ENCODE assay signal across 8 mouse cellular contexts in the genomic region with DNA sequence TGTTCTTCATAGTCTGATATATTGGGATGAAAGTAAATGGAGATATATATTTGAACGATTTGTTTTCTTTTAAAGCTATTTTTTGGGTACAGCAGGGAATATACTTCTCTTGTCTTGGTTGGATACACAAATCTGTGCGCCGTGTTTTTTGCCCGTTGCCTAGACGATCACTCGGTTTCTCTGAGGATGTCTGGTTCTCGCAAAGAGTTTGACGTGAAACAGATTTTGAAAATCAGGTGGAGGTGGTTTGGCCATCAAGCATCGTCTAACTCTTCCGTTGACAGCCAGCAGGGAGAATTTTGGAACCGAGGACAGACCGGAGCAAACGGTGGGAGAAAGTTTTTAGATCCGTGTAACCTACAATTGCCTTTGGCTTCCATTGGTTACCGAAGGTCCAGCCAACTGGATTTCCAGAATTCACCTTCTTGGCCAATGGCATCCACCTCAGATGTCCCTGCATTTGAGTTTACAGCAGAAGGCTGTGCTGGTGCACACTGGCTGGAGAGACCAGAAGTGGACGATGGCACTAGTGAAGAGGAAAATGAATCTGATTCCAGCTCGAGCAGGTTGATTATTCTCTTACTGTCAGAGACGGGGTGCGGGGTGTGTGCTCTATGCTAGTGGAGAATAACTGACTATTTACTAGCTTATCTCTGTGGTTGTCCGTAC. TPM values are rescaled to one million over a fixed set of nuclear protein-coding genes. Genes with fewer than 3 reads are reported as not detected.
A peak's percentile ranks its signal among the peaks of the same experiment; 100 is the strongest.
DNase-seq lines count a peak whose midpoint lies in the region; ATAC-seq and TF ChIP-seq lines count a peak whose summit lies in the region.

No protein-coding gene starts in this region.

- TF ChIP-seq CTCF in liver, adult 2 months (IDR thresholded peaks at IDR 0.05; ENCODE audit: low read depth, low read length), result no peak
- TF ChIP-seq CTCF in hindbrain, postnatal 0 days (IDR thresholded peaks at IDR 0.05; ENCODE audit: low read depth), result no peak
- TF ChIP-seq CTCF in stomach, postnatal 0 days (IDR thresholded peaks at IDR 0.05; ENCODE audit: low read depth), result no peak

- DNase-seq in liver, adult 2 months (ENCODE audit: extremely low read depth, low read depth, low spot score), result peak; percentile 48
- no peak for DNase-seq in liver
- DNase-seq in embryonic facial prominence, embryonic 11.5 days (ENCODE audit: low spot score), result peak; percentile 62
- peak; percentile 69 for DNase-seq in hindbrain, postnatal 0 days (ENCODE audit: low spot score)
- DNase-seq in stomach, postnatal 0 days (ENCODE audit: low spot score), result no peak
- DNase-seq in adrenal gland, postnatal 4 days (ENCODE audit: low spot score in 2 of 2), result no peak

- WGBS in liver, adult 2 months, result 45% methylated on average over 20 of the region's 20 CpGs
- 13% methylated on average over 20 of the region's 20 CpGs for WGBS in embryonic facial prominence, embryonic 11.5 days
- 3% methylated on average over 20 of the region's 20 CpGs for WGBS in hindbrain, postnatal 0 days
- 34% methylated on average over 20 of the region's 20 CpGs for WGBS in stomach, postnatal 0 days

- H3K36me3 ChIP-seq in liver, adult 2 months (ENCODE audit: control insufficient read depth, insufficient read depth, low read length), result no peaks in the 10 kb centered on the region
- no peaks in the 10 kb centered on the region for H3K36me3 ChIP-seq in embryonic facial prominence, embryonic 11.5 days (replicated peaks; ENCODE audit: control insufficient read depth, insufficient read depth, low read depth, low read length)
- H3K36me3 ChIP-seq in hindbrain, postnatal 0 days (ENCODE audit: insufficient read depth, low read length), result no peaks in the 10 kb centered on the region
- H3K36me3 ChIP-seq in stomach, postnatal 0 days (ENCODE audit: control insufficient read depth, insufficient read depth, low read length), result no peaks in the 10 kb centered on the region

- no peak for TF ChIP-seq EP300 in stomach, postnatal 0 days (optimal IDR thresholded peaks at IDR 0.05)

- peaks cover 3% of the 10 kb centered on the region; the same call in 1 of the 2 replicates for H3K79me2 ChIP-seq in liver, adult 2 months (ENCODE audit: control insufficient read depth, insufficient read depth, low read length)

- no peak overlapping the region for H3K27ac ChIP-seq in liver, adult 2 months (replicated peaks; ENCODE audit: insufficient read depth, low read depth, low read length)
- H3K27ac ChIP-seq in embryonic facial prominence, embryonic 11.5 days (replicated peaks; ENCODE audit: low read depth, low read length), result no peak overlapping the region
- peak overlapping the region; percentile 82 for H3K27ac ChIP-seq in hindbrain, postnatal 0 days
- no peak overlapping the region for H3K27ac ChIP-seq in stomach, postnatal 0 days (replicated peaks)

- TF ChIP-seq POLR2A in liver, adult 2 months (IDR thresholded peaks at IDR 0.05; ENCODE audit: extremely low read depth, insufficient read depth, low read length), result no peak

- H3K27me3 ChIP-seq in liver, adult 2 months (ENCODE audit: control insufficient read depth, insufficient read depth, low read length), result no peaks in the 10 kb centered on the region
- no peaks in the 10 kb centered on the region for H3K27me3 ChIP-seq in embryonic facial prominence, embryonic 11.5 days (ENCODE audit: control insufficient read depth, insufficient read depth, low read length)
- H3K27me3 ChIP-seq in hindbrain, postnatal 0 days (ENCODE audit: insufficient read depth, low read length), result no peaks in the 10 kb centered on the region
- no peaks in the 10 kb centered on the region for H3K27me3 ChIP-seq in stomach, postnatal 0 days (ENCODE audit: control insufficient read depth, insufficient read depth, low read length)

- H3K9me3 ChIP-seq in embryonic facial prominence, embryonic 11.5 days (replicated peaks; ENCODE audit: control insufficient read depth, low read length), result no peaks in the 10 kb centered on the region
- no peaks in the 10 kb centered on the region for H3K9me3 ChIP-seq in hindbrain, postnatal 0 days (ENCODE audit: low read length)
- H3K9me3 ChIP-seq in stomach, postnatal 0 days (ENCODE audit: control insufficient read depth, low read length), result no peaks in the 10 kb centered on the region

- H3K4me1 ChIP-seq in liver, adult 2 months (ENCODE audit: control insufficient read depth, insufficient read depth, low read length), result no peaks in the 10 kb centered on the region
- no peaks in the 10 kb centered on the region for H3K4me1 ChIP-seq in embryonic facial prominence, embryonic 11.5 days (ENCODE audit: control insufficient read depth, insufficient read depth, low read length)
- 0 out of 2 replicates have a peak, but pooled peaks cover 3% of the 10 kb centered on the region for H3K4me1 ChIP-seq in hindbrain, postnatal 0 days (ENCODE audit: insufficient read depth, low read length)
- no peaks in the 10 kb centered on the region for H3K4me1 ChIP-seq in stomach, postnatal 0 days (replicated peaks; ENCODE audit: control insufficient read depth, insufficient read depth)

- H3K9ac ChIP-seq in liver, adult 2 months (ENCODE audit: low read depth, low read length), result no peak overlapping the region
- peak overlapping the region; percentile 53 for H3K9ac ChIP-seq in embryonic facial prominence, embryonic 11.5 days (replicated peaks; ENCODE audit: low read length)
- H3K9ac ChIP-seq in hindbrain, postnatal 0 days (replicated peaks; ENCODE audit: low read length), result peak overlapping the region; percentile 63
- H3K9ac ChIP-seq in stomach, postnatal 0 days (ENCODE audit: low read length), result no peak overlapping the region; the same call in 1 of the 2 replicates

- no peak overlapping the region; the same call in 1 of the 2 replicates for H3K4me3 ChIP-seq in liver, adult 2 months (ENCODE audit: insufficient read depth, low read depth, low read length)
- H3K4me3 ChIP-seq in embryonic facial prominence, embryonic 11.5 days (ENCODE audit: low read depth, low read length), result peak overlapping the region; percentile 36
- peak overlapping the region; percentile 53 for H3K4me3 ChIP-seq in hindbrain, postnatal 0 days (ENCODE audit: low read length)
- peak overlapping the region; percentile 30 for H3K4me3 ChIP-seq in stomach, postnatal 0 days (ENCODE audit: low read depth, low read length)

- H3K4me2 ChIP-seq in embryonic facial prominence, embryonic 11.5 days (ENCODE audit: low read depth, low read length), result peak overlapping the region; percentile 38
- H3K4me2 ChIP-seq in hindbrain, postnatal 0 days (ENCODE audit: low read depth, low read length), result peak overlapping the region; percentile 62
- H3K4me2 ChIP-seq in stomach, postnatal 0 days (replicated peaks; ENCODE audit: low read depth), result peak overlapping the region; percentile 44

- ATAC-seq in embryonic facial prominence, embryonic 11.5 days (replicated peaks; ENCODE audit: insufficient number of reproducible peaks, low FRiP score, low TSS enrichment, low read depth), result peak; percentile 29; the same call in 1 of the 2 replicates
- peak; percentile 66 for ATAC-seq in hindbrain, postnatal 0 days
- ATAC-seq in megakaryocyte progenitor cell, adult 5-6 weeks (replicated peaks; ENCODE audit: poor library complexity), result peak; percentile 56; the same call in 1 of the 2 replicates
- ATAC-seq in stomach, postnatal 0 days (ENCODE audit: low FRiP score, low TSS enrichment), result no peak
- ATAC-seq in inflammation-experienced regulatory T-cells, adult 6 months, result no peak

RNA-seq across cellular contexts. Expression of gene Klhl5, which starts 24.0 kb away (rescaled TPM):
- 18.5 and 23.8 TPM in 2 replicates for total RNA-seq in liver, adult 2 months (2014; rRNA removed)
- polyA plus RNA-seq in liver, adult 2 months (2012; rRNA removed), result 13.8 and 15.3 TPM in 2 replicates
- 13.5 and 14.9 TPM in 2 replicates for polyA plus RNA-seq in embryonic facial prominence, embryonic 11.5 days (2014; fragmentation: Nextera tagmentation; extraction: Ambion mirVana)
- 47.8 and 49.1 TPM in 2 replicates for total RNA-seq in hindbrain, postnatal 0 days (2014; rRNA removed)
- 49.8 and 53.3 TPM in 2 replicates for polyA plus RNA-seq in hindbrain, postnatal 0 days (2015; fragmentation: Nextera tagmentation; extraction: Ambion mirVana)
- 84.6 and 87.6 TPM in 2 replicates for total RNA-seq in megakaryocyte progenitor cell, adult 5-6 weeks (2015)
- total RNA-seq in megakaryocyte progenitor cell, adult 5-6 weeks (2017), result 49.1 and 58.1 TPM in 2 replicates
- 13.8 and 14.9 TPM in 2 replicates for polyA plus RNA-seq in stomach, postnatal 0 days (2015; fragmentation: Nextera tagmentation; extraction: Ambion mirVana)
- 1 to 10 TPM; 4.0 to 9.7 (median 9.1) TPM for polyA plus RNA-seq in inflammation-experienced regulatory T-cells, adult 6 months (2017; shearing (Covaris generic))
- 10 to 100 TPM; 69.4 to 73.1 TPM for total RNA-seq in adrenal gland, postnatal 4 days (2021)

RNA-seq across cellular contexts. Expression of gene Tmem156, which starts 39.4 kb away (rescaled TPM):
- 0.40 and 0.65 TPM in 2 replicates for total RNA-seq in liver, adult 2 months (2014; rRNA removed)
- polyA plus RNA-seq in liver, adult 2 months (2012; rRNA removed), result not detected in 2 replicates
- polyA plus RNA-seq in embryonic facial prominence, embryonic 11.5 days (2014; fragmentation: Nextera tagmentation; extraction: Ambion mirVana), result not detected in 2 replicates
- 0.21 TPM in 1 of 2 replicates, not detected in the other for total RNA-seq in hindbrain, postnatal 0 days (2014; rRNA removed)
- polyA plus RNA-seq in hindbrain, postnatal 0 days (2015; fragmentation: Nextera tagmentation; extraction: Ambion mirVana), result 0.13 TPM in 1 of 2 replicates, not detected in the other
- 29.2 and 30.6 TPM in 2 replicates for total RNA-seq in megakaryocyte progenitor cell, adult 5-6 weeks (2015)
- 38.0 and 41.3 TPM in 2 replicates for total RNA-seq in megakaryocyte progenitor cell, adult 5-6 weeks (2017)
- polyA plus RNA-seq in stomach, postnatal 0 days (2015; fragmentation: Nextera tagmentation; extraction: Ambion mirVana), result 1.1 and 1.6 TPM in 2 replicates
- polyA plus RNA-seq in inflammation-experienced regulatory T-cells, adult 6 months (2017; shearing (Covaris generic)), result 10 to 100 TPM; 18.8 to 23.0 (median 21.0) TPM
- total RNA-seq in adrenal gland, postnatal 4 days (2021), result under 1 TPM; 0.22 to 0.54 TPM

Comparison
In these comparisons a context has a peak if more than half of its experiments do, and no peak if none do; other contexts are left out.
1. DNase-seq: peak in liver, adult 2 months (single experiment), embryonic facial prominence, embryonic 11.5 days (single experiment) and hindbrain, postnatal 0 days (single experiment); none in liver (single experiment), stomach, postnatal 0 days (single experiment) and adrenal gland, postnatal 4 days (0 of 2).
2. H3K9ac ChIP-seq: peak in embryonic facial prominence, embryonic 11.5 days (single experiment) and hindbrain, postnatal 0 days (single experiment); none in liver, adult 2 months (single experiment) and stomach, postnatal 0 days (single experiment).
3. ATAC-seq: peak in embryonic facial prominence, embryonic 11.5 days (single experiment), hindbrain, postnatal 0 days (single experiment) and megakaryocyte progenitor cell, adult 5-6 weeks (single experiment); none in stomach, postnatal 0 days (single experiment) and inflammation-experienced regulatory T-cells, adult 6 months (single experiment).
4. Peak in every context shown above with its lines, with median percentiles within 50 percentile points of each other: H3K4me2 ChIP-seq.